Mouse (Mus musculus): ENCODE data around the gene Arhgap19.

The Arhgap19 gene

DNA sequence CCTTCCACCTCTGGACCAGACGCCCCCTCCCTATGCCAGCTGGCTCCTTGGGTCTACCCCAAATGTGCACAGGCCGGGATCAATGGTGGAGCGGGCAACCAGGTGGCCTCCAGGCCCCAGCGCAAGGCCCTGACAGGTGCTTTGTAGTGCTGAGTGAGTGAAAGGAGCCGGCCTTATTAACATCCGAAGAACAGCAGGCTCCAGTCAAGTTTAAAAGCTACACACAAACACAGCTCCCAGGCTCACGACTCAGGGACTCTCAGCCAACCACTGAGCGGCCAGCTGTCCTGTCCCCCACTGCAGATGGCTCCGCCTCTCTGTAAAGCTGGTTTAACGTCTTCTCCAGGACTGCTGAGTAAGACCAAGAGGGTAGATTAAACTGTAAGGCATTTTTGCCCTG lies 67.2 kb downstream of the Arhgap19 start:
- DNase-seq: no peak

DNA sequence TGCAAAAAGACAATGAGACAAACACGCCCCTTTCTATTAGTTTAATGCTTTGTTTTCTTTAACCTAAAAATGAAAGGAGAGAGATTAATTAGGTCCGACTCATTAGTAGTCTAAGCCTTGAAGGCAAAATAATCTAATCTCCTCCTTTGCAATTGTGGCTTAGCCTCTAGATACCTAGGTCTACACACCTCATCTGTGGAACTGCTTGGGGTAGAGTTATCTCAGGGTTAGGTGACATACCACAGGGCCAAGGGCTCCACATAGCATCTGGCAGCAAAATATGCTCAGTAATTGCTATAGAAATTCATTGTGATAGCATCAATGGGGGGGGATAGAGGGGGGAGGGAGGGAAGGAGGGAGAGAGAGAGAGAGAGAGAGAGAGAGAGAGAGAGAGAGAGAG lies 76.4 kb downstream of the Arhgap19 start:
- no peak for DNase-seq

DNA sequence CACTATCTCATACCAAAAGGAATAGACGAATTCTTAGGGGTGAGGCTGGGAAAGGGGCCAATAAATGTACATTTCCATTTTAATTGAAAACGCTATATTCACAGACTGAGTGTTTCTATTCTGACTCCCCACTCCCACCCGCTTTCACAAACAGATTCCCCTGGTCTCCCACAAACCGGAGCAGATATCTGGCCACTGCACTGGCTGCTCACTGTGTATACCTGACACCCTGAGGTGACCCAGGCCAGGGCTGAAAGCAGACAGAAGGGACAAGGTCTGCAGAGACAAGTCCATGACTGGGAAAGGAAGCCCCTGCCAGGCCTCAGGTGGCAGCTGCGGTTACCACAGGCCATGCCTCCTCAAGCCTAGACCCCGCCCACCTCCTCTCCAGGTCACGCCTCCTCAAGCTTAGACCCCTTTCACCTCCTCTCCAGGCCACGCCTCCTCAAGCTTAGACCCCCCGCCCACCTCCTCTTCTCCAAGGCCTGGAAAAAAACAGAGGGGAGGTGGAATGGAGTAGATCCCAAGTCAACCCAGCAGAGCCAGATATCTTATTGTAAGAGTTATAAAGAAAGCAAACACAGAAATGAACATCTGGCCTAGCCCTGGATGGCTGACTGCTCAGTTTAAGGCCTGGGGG lies 76.9 kb downstream of the Arhgap19 start:
- no peak for DNase-seq

DNA sequence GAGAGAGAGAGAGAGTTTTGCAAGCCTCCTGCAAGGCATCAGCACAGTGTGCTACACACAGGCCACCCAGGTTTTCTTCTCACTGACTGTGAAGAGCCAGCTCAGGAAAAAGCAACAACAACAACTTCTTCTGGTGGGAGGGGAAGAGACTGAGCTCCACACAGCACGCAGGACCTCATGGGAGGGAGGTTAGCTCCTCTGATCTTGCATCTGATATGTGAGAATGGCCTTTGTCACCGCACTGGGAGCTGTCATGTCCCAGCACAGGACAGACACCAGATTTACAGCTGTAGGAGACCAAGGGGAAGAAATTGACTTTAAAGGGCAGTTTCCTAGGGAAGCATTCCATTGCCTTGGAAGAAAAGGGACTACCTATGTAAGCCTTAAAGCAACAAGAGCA lies 78.5 kb downstream of the Arhgap19 start:
- DNase-seq: no peak

DNA sequence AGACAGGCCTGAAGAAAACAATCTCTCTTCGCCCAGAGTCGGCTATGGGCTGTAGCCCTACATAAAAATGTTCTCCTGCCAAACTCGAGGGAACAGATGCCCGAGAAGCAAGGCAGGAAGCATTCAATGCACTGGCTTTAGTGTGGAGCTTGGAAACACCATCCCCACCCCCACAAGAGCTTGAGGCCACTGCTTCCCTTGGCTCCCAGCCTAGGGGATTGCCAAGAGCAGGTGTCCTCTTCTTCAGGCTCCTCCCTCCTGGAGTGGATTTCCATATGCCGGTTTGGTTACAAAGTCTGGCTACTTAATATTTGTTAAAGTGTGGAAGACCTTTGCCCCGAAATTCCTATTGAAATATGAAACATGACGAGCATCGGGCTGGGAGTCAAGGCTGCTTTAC lies 82.4 kb downstream of the Arhgap19 start:
- no peak for DNase-seq

Data from B cell, adult 2 months (primary cell).